Mouse (Mus musculus): Measurements from ENCODE around the gene 6030468B19Rik.

DNA sequence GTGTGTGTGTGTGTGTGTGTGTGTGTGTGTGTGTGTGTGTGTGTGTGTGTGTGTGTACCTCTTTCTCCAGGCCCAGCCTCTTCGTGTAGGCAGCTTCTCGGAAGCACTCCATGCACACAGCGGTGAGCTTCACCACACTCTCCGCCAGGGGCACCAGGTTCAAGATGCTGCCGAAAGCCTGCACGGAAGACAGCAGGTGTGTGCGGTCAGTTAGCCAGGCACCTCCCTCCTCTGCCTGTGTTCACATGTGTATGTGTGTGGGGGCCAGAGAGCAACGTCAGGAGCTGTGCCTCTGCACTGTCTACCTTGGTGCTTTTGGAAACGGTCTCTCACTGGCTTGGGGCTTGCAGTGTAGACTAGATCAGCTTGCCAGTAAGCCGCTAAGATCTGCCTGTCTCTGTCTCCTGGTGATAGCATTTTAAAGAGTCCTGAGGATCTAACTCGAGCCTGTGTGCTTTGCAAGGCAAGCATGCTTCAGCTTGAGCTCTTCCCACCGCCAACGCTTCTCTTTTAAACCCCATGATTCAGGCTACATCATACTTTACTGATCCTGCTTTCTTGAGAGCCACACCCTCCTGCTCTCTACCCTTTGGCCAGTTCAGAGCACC, 19.0 kb downstream of the 6030468B19Rik start:
- no peak for TF ChIP-seq POLR2A (IDR thresholded peaks at IDR 0.05; ENCODE audit: insufficient read depth, low read depth, low read length)
- TF ChIP-seq CTCF (IDR thresholded peaks at IDR 0.05; ENCODE audit: insufficient read depth, low read depth, low read length) = no peak

All from olfactory bulb, adult 2 months (tissue).